Mouse (Mus musculus) olfactory bulb, adult 2 months (tissue): ENCODE data around the gene Spata21.

Source experiments
- CTCF ChIP-seq: fragments of 200-500 bp; IDR thresholded peaks from 2 replicates; pipeline ENCODE4 v1.5.1; 2012; ENCODE audit warnings: low read depth, mild to moderate bottlenecking, low read length, moderate library complexity; ENCODE audit not compliant: insufficient read depth
- POLR2A ChIP-seq: fragments of 200-500 bp; IDR thresholded peaks from 2 replicates; pipeline ENCODE4 v1.6.1; 2012; ENCODE audit warnings: mild to moderate bottlenecking, low read depth, low read length, moderate library complexity; ENCODE audit not compliant: insufficient read depth

- no peak for TF ChIP-seq CTCF
- TF ChIP-seq POLR2A, result peak; percentile 60
These were observed 51.2 kb downstream of the Spata21 start, which contains the start of gene Szrd1 for GRCm38 (mm10) chr4:141139116-141139970.
